Mouse (Mus musculus): Measurements from ENCODE around the gene Zdhhc14. TPM values are rescaled to one million over a fixed set of nuclear protein-coding genes. Genes with fewer than 3 reads are reported as not detected.

The Zdhhc14 gene
- polyA plus RNA-seq, 1 experiment from 2014 or later = 0.99 TPM

DNA sequence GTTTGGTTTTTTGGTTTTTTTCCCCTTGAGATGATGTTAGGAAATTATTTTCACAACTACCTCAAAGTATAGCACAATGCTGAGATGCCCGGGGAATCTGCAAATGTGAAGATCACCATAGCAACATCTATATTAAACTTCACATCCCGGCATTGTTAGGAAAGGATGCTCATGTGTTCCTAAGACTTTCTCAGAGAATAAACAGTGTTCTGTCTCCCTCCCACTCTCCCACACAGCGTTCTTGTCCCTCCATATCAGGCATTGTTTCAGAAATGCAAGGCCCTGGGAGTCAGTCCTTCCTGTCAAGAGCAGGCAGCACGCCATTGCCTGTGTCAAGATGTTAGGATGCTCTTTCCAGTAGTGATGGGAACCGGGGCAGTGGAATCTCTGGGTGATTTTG is 51.7 kb downstream of the Zdhhc14 start:
- Histone ChIP-seq H3K9ac (ENCODE audit: low read length) (no peak overlapping the region), H3K4me1 (ENCODE audit: control insufficient read depth, insufficient read depth, low read length) (no peaks in the 10 kb centered on the region), H3K36me3 (ENCODE audit: control insufficient read depth, insufficient read depth, low read length) (no peaks in the 10 kb centered on the region), H3K27ac (ENCODE audit: low read length) (no peak overlapping the region), H3K4me2 (ENCODE audit: low read depth, low read length) (no peak overlapping the region), H3K27me3 (ENCODE audit: control insufficient read depth, insufficient read depth, low read length) (no peaks in the 10 kb centered on the region), H3K9me3 (replicated peaks; ENCODE audit: control insufficient read depth, low read length) (no peaks in the 10 kb centered on the region), H3K4me3 (replicated peaks; ENCODE audit: low read length) (no peak overlapping the region)
- ATAC-seq (ENCODE audit: insufficient read depth, low FRiP score) = no peak
- 77% methylated on average over 5 of the region's 5 CpGs for WGBS

DNA sequence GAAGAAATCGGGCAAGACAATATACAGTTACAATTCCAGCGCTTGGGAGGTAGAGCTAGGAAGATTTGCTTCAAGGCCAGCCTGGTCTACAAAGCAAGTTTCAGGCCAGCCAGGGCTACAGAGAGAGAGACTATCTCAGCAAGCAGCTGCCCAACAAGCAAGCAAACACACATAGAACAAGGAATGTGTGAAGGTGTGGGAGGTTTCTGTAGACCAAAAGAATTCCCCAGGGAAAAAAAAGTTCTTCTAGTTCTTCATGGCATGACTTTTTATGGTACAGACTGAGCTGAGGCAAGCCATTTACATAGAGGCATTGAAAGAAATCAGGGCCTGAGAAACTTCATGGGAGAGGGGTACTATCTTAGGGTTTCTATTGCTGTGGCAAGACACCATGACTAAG is 52.7 kb downstream of the Zdhhc14 start:
- H3K9me3 ChIP-seq (replicated peaks; ENCODE audit: control insufficient read depth, low read length) = no peaks in the 10 kb centered on the region
- WGBS = 93% methylated on average over 2 of the region's 2 CpGs
- ATAC-seq (ENCODE audit: insufficient read depth, low FRiP score) = no peak
- no peaks in the 10 kb centered on the region for H3K4me1 ChIP-seq (ENCODE audit: control insufficient read depth, insufficient read depth, low read length)
- no peaks in the 10 kb centered on the region for H3K27me3 ChIP-seq (ENCODE audit: control insufficient read depth, insufficient read depth, low read length)
- no peak overlapping the region for H3K27ac ChIP-seq (ENCODE audit: low read length)
- H3K4me3 ChIP-seq (replicated peaks; ENCODE audit: low read length) = no peak overlapping the region
- H3K9ac ChIP-seq (ENCODE audit: low read length) = no peak overlapping the region
- no peaks in the 10 kb centered on the region for H3K36me3 ChIP-seq (ENCODE audit: control insufficient read depth, insufficient read depth, low read length)
- H3K4me2 ChIP-seq (ENCODE audit: low read depth, low read length) = no peak overlapping the region

GRCm38 (mm10) chr17:5548546-5548945 is 56.2 kb downstream of the Zdhhc14 start:
- WGBS = 83% methylated on average over 2 of the region's 2 CpGs
- no peak for ATAC-seq (ENCODE audit: insufficient read depth, low FRiP score)
- Histone ChIP-seq H3K4me3 (replicated peaks; ENCODE audit: low read length) (no peak overlapping the region), H3K9ac (ENCODE audit: low read length) (no peak overlapping the region), H3K27ac (ENCODE audit: low read length) (no peak overlapping the region), H3K4me2 (ENCODE audit: low read depth, low read length) (no peak overlapping the region), H3K4me1 (ENCODE audit: control insufficient read depth, insufficient read depth, low read length) (peaks cover 8% of the 10 kb centered on the region), H3K36me3 (ENCODE audit: control insufficient read depth, insufficient read depth, low read length) (no peaks in the 10 kb centered on the region), H3K9me3 (replicated peaks; ENCODE audit: control insufficient read depth, low read length) (no peaks in the 10 kb centered on the region), H3K27me3 (ENCODE audit: control insufficient read depth, insufficient read depth, low read length) (0 out of 2 replicates have a peak, but pooled peaks cover 4% of the 10 kb centered on the region)

DNA sequence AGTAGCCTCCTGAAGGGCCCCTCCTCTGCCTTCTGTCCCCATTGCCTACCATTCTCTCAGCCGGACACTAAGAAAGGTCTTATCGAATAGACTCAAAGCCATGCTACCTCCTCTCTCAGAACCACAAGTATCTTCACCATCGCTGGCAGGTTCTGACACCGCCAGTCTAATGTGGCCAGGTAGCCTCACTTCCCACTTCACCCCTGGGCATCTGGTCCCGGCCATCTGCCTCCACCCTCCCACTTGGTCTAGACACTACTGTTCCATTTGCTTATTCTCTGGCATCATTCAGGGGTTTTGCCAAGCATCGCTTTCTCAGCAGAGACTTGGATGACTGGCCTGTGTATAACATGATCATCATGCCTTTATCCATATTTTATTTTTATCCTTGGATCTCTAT is 57.1 kb downstream of the Zdhhc14 start:
- Histone ChIP-seq H3K9ac (ENCODE audit: low read length) (no peak overlapping the region), H3K27ac (ENCODE audit: low read length) (no peak overlapping the region), H3K36me3 (ENCODE audit: control insufficient read depth, insufficient read depth, low read length) (no peaks in the 10 kb centered on the region), H3K4me3 (replicated peaks; ENCODE audit: low read length) (no peak overlapping the region), H3K4me1 (ENCODE audit: control insufficient read depth, insufficient read depth, low read length) (peaks cover 8% of the 10 kb centered on the region), H3K27me3 (ENCODE audit: control insufficient read depth, insufficient read depth, low read length) (0 out of 2 replicates have a peak, but pooled peaks cover 4% of the 10 kb centered on the region), H3K9me3 (replicated peaks; ENCODE audit: control insufficient read depth, low read length) (no peaks in the 10 kb centered on the region), H3K4me2 (ENCODE audit: low read depth, low read length) (no peak overlapping the region)
- 96% methylated on average over 6 of the region's 6 CpGs for WGBS
- no peak for ATAC-seq (ENCODE audit: insufficient read depth, low FRiP score)

DNA sequence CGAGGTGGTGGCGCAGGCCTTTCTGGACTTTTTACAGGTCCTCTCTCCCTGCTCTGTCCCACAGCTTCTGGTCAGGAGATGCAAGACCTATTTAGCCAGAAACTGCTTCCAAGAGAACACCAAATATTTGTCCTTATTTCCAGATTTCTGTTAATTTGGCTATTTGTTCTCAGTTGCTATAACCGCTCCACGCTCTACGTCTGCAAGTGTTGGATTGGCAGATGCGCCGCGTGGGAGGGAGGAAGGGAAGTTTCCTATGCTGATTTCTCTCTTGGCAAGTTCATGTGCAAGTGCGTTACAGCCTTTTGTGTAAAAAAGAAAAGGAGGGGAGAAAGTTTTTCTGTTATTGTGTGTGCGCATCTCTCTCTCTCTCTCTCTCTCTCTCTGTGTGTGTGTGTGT is 58.1 kb downstream of the Zdhhc14 start:
- peaks cover 8% of the 10 kb centered on the region for H3K4me1 ChIP-seq (ENCODE audit: control insufficient read depth, insufficient read depth, low read length)
- H3K4me2 ChIP-seq (ENCODE audit: low read depth, low read length) = no peak overlapping the region
- 86% methylated on average over 10 of the region's 10 CpGs for WGBS

GRCm38 (mm10) chr17:5551136-5551535 is 58.8 kb downstream of the Zdhhc14 start:
- 76% methylated on average over 3 of the region's 3 CpGs for WGBS
- H3K4me1 ChIP-seq (ENCODE audit: control insufficient read depth, insufficient read depth, low read length) = peaks cover 8% of the 10 kb centered on the region
- no peak for ATAC-seq (ENCODE audit: insufficient read depth, low FRiP score)

More for the DNA sequence above, 58.1 kb downstream of the Zdhhc14 start:
- H3K4me3 ChIP-seq (replicated peaks; ENCODE audit: low read length) = no peak overlapping the region
- no peak for ATAC-seq (ENCODE audit: insufficient read depth, low FRiP score)
- no peaks in the 10 kb centered on the region for H3K9me3 ChIP-seq (replicated peaks; ENCODE audit: control insufficient read depth, low read length)
- no peak overlapping the region for H3K9ac ChIP-seq (ENCODE audit: low read length)
- H3K27me3 ChIP-seq (ENCODE audit: control insufficient read depth, insufficient read depth, low read length) = 0 out of 2 replicates have a peak, but pooled peaks cover 4% of the 10 kb centered on the region
- no peak overlapping the region for H3K27ac ChIP-seq (ENCODE audit: low read length)
- no peaks in the 10 kb centered on the region for H3K36me3 ChIP-seq (ENCODE audit: control insufficient read depth, insufficient read depth, low read length)

DNA sequence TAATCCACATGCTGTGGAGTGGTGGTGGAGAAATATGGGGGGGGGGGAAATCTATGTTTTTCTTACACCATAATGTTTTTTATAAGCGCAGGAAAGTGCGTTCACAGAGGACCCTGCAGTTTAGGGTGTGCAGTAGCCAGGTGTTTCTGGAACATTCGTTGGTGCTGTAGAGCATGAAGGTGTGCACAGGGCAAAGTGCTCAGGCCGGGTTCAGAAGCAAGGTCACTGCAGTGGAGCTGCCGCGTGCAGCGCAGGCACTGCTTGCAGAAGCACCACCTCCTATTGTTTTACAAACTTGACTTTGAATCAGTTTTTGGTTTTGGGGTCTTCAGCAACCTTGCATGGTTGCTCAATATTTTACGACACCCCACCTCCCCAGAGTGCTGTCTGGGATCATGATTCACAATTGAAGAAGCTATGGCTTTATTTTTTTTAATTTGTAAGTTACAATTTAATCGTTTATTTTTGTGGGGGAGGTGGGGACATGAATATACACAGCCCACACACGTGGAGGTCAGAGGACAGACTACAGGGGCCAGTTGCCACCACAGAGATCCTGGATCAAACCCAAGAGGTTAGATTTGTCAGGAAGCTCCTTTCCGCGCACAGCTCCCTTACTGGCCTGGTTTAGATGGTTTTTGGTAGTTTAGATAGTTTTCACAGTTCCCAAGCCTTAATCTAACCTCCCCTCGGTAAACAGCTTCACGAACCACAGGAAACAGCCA is 59.8 kb downstream of the Zdhhc14 start:
- H3K9me3 ChIP-seq (replicated peaks; ENCODE audit: control insufficient read depth, low read length) = no peaks in the 10 kb centered on the region
- H3K27ac ChIP-seq (ENCODE audit: low read length) = no peak overlapping the region
- 0 out of 2 replicates have a peak, but pooled peaks cover 4% of the 10 kb centered on the region for H3K27me3 ChIP-seq (ENCODE audit: control insufficient read depth, insufficient read depth, low read length)
- H3K36me3 ChIP-seq (ENCODE audit: control insufficient read depth, insufficient read depth, low read length) = no peaks in the 10 kb centered on the region
- H3K4me3 ChIP-seq (replicated peaks; ENCODE audit: low read length) = no peak overlapping the region
- no peak overlapping the region for H3K9ac ChIP-seq (ENCODE audit: low read length)
- peak overlapping the region; percentile 11; the same call in 1 of the 2 replicates for H3K4me2 ChIP-seq (ENCODE audit: low read depth, low read length)
- peaks cover 8% of the 10 kb centered on the region for H3K4me1 ChIP-seq (ENCODE audit: control insufficient read depth, insufficient read depth, low read length)
- ATAC-seq (ENCODE audit: insufficient read depth, low FRiP score) = no peak
- WGBS = 54% methylated on average over 14 of the region's 14 CpGs

More at GRCm38 (mm10) chr17:5551136-5551535, 58.8 kb downstream of the Zdhhc14 start:
- H3K9me3 ChIP-seq (replicated peaks; ENCODE audit: control insufficient read depth, low read length) = no peaks in the 10 kb centered on the region
- no peak overlapping the region for H3K4me2 ChIP-seq (ENCODE audit: low read depth, low read length)
- H3K27me3 ChIP-seq (ENCODE audit: control insufficient read depth, insufficient read depth, low read length) = 0 out of 2 replicates have a peak, but pooled peaks cover 4% of the 10 kb centered on the region
- no peak overlapping the region for H3K9ac ChIP-seq (ENCODE audit: low read length)
- H3K4me3 ChIP-seq (replicated peaks; ENCODE audit: low read length) = no peak overlapping the region
- no peak overlapping the region for H3K27ac ChIP-seq (ENCODE audit: low read length)
- no peaks in the 10 kb centered on the region for H3K36me3 ChIP-seq (ENCODE audit: control insufficient read depth, insufficient read depth, low read length)

DNA sequence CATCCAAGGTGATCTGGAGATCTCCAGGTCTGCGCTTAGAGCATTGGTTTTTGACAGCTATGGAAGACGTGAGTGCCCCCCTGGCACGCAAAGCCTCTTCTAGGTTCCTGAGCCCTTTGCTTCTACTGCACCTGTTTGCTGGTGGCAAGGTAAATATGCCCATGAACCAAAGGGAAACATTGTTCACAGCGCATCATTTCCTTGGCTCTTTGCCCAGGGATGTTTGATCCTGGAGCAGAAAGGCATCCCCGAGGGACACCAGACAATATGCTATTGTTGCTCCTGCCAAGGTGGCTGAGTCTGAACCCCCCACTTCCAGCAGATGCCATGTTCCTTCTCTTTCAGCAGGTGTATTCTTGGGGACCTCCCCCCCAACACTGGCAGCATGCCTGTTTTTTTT is 61.2 kb downstream of the Zdhhc14 start:
- H3K4me3 ChIP-seq (replicated peaks; ENCODE audit: low read length) = no peak overlapping the region
- H3K36me3 ChIP-seq (ENCODE audit: control insufficient read depth, insufficient read depth, low read length) = no peaks in the 10 kb centered on the region
- 0 out of 2 replicates have a peak, but pooled peaks cover 4% of the 10 kb centered on the region for H3K27me3 ChIP-seq (ENCODE audit: control insufficient read depth, insufficient read depth, low read length)
- no peaks in the 10 kb centered on the region for H3K9me3 ChIP-seq (replicated peaks; ENCODE audit: control insufficient read depth, low read length)
- H3K4me1 ChIP-seq (ENCODE audit: control insufficient read depth, insufficient read depth, low read length) = peaks cover 8% of the 10 kb centered on the region
- H3K27ac ChIP-seq (ENCODE audit: low read length) = no peak overlapping the region
- H3K9ac ChIP-seq (ENCODE audit: low read length) = no peak overlapping the region
- no peak for ATAC-seq (ENCODE audit: insufficient read depth, low FRiP score)
- 76% methylated on average over 5 of the region's 5 CpGs for WGBS
- H3K4me2 ChIP-seq (ENCODE audit: low read depth, low read length) = no peak overlapping the region

- no peak for ATAC-seq (ENCODE audit: insufficient read depth, low FRiP score)
- H3K27ac ChIP-seq (ENCODE audit: low read length) = no peak overlapping the region
- 77% methylated on average over 2 of the region's 2 CpGs for WGBS
- no peak overlapping the region for H3K9ac ChIP-seq (ENCODE audit: low read length)
- peaks cover 8% of the 10 kb centered on the region for H3K4me1 ChIP-seq (ENCODE audit: control insufficient read depth, insufficient read depth, low read length)
- no peaks in the 10 kb centered on the region for H3K9me3 ChIP-seq (replicated peaks; ENCODE audit: control insufficient read depth, low read length)
- H3K4me2 ChIP-seq (ENCODE audit: low read depth, low read length) = no peak overlapping the region
- 0 out of 2 replicates have a peak, but pooled peaks cover 4% of the 10 kb centered on the region for H3K27me3 ChIP-seq (ENCODE audit: control insufficient read depth, insufficient read depth, low read length)
- H3K36me3 ChIP-seq (ENCODE audit: control insufficient read depth, insufficient read depth, low read length) = no peaks in the 10 kb centered on the region
- H3K4me3 ChIP-seq (replicated peaks; ENCODE audit: low read length) = no peak overlapping the region
Observed at GRCm38 (mm10) chr17:5554573-5554972, 62.2 kb downstream of the Zdhhc14 start.

All from stomach, embryonic 16.5 days (tissue).